Mouse (Mus musculus) cerebellum, adult 8-10 months (tissue): Measurements from ENCODE around the gene Kcna7.
A peak's percentile ranks its signal among the peaks of the same experiment; 100 is the strongest.
"Not testable (repeated sequence)": the region's sequence is repeated elsewhere in the genome, so short reads cannot be mapped to it uniquely, and the experiment has no call there.

Experiments
- DNase-seq: peaks from one replicate; pipeline ENCODE4 v3.0.0; 2022

Gene Kcna7

GRCm38 (mm10) chr7:45405091-45406075 lies at the start of gene Kcna7:
Gene Kcna7 (plus strand): TSS chr7:45405653.
- peak; percentile 69 for DNase-seq

- no peak for DNase-seq
Observed at GRCm38 (mm10) chr7:45356087-45356486, 49.4 kb upstream of the Kcna7 start.

DNA sequence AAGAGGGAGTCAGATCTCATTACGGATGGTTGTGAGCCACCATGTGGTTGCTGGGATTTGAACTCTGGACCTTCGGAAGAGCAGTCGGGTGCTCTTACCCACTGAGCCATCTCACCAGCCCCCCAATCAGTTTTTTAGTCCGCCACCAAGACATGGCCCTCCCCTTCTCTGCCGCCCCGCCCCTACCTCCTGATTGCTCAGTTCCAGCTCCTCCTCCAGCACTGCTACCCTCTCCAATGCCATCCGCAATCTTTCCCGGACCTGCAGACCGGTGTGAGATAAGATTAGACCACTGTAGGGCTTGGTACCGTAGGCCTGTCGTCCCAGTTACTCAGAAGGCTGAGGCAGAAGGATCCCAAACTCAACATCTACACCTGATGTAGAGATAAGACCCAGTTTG lies 46.4 kb upstream of the Kcna7 start:
- DNase-seq: not testable (repeated sequence)

- DNase-seq: peak; percentile 54
Observed at GRCm38 (mm10) chr7:45360404-45361125, 44.9 kb upstream of the Kcna7 start.

DNA sequence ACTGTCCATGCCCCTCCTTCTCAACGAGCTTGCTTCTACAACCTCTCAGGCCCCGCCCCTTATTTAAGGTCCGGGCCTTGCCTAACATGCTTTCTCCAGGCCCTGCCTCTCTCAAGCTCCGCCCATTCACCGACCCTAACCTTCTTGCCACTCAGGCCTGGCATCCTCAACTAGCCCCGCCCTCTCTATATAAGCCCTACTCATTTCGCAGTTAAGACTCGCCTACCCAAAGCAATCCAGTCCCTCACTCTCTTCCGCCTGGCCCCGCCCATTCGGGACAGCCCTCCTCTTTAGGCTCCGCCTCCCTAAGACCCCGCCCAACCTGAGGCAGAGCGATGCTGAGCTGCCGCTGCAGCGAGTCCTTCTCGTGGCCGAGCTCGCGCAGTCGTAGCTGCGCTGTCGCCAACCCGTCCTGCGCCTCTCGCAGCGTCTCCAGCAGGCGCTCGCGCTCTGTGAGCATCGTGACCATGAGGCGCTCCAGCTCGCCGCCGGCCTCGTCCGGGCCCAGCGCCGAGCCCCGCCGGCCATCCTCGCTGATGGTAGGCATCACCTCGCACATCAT lies 44.1 kb upstream of the Kcna7 start:
- DNase-seq: peak; percentile 87

GRCm38 (mm10) chr7:45362801-45363200 lies 42.7 kb upstream of the Kcna7 start:
- DNase-seq: peak; percentile 78

GRCm38 (mm10) chr7:45363983-45364382 lies 41.5 kb upstream of the Kcna7 start:
- no peak for DNase-seq

DNA sequence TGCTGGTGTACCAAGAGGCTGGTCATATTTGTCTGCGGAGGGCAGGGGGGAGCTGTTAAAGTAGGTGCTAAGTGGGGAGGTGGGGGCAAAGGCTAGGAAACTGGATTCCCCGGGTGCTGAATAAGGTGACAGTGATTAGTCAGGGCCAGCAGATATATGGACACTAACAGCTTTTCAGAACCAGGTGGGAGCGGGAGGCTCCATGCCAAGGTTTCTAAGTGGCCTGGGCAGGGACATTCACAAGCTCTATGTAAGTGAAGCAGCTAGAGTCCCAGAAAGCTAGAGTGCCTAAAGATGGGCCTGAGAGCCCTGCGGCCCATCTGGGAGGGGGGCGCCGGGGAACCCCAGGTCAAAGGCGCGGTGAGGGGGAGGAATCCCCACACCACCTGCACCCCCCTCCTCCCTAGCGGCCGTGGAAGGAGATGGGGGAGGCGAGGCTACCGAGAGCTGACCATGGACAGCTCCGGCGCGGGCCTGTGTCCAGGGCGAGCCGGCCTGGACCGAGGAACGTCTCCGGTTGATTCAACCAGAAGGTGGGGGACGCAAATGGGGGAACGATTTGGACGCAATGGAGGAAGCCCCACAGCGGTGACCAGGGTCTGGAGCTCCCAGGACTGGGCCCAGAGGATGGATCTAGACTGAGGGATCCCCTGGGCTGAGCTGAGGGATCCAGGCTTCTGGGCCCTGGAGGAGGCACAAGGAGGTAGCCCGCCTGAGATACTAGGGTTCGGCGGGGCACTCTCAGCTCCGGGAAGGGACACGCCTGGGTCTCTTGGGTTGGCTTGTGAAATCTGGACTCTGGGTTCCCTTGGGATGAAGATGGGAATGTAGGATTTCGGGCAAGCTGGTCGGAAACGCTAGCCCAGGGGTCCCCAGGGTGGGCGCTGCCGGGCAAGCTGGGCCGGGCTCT lies 39.5 kb upstream of the Kcna7 start:
- DNase-seq: peak; percentile 65

- DNase-seq: no peak
Observed at GRCm38 (mm10) chr7:45366652-45367019, 38.8 kb upstream of the Kcna7 start, which contains the start of gene Ppfia3. Gene Ppfia3 (minus strand): TSS chr7:45367019.

DNA sequence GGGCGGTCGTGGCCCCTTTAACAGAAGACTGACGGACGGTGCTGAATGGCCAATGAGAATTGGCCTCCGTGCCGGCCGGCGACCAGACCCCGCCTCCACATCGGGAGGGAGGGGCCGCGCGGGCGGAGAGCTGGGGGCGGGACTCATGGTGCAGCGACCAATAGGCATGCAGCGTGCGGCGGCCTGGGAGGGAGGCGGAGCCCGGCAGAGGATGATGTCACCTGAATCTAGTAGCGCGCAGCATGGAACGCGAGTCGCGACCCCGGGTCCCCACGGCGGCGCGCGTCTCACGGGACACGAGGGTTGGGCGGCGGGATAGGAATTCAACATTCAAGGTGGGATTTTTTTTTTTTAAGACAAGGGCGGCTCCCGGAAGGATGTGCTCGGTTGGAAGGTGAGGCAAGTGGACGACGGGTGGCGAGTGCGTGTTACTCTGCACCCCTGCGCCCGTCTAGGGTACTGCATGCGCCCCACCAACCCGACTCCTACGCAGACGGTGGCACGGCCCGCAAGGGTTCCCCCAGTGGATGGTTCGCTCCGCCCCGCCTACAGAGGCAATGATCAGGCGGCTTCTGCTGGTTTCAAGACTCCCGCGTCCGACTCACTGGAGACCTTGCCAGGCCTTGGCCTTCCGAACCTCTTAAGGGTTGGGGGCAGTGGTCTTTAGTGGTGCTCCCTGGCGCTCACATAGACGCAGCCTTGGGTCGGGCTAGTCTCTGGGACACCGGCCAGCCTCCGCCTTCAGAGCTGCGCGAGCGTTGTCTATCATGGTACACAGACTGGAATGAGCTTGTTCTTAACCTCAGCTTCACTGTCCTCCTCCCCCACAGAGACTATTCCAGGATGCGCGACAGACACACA lies 38.2 kb upstream of the Kcna7 start:
- DNase-seq: peak; percentile 99

DNA sequence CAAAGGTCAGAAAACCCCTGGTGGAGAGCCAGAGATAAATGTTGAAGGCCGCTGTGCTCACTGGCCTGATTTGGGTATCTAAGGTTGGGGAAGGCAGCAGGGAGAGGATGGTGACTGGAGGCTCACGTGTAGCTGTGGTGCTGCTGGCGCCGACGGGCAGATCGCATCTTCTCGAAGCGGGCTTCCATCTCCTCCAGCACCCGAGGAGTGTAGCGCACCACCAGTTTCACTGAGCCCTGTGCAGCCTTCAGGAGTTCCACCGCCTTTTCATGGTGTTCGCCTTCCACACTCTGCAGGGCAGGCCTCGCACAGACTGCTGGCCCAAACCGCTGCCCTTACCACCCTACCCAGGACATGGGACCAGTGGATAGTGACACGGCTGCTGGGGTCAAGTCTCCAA lies 37.3 kb upstream of the Kcna7 start:
- DNase-seq: peak; percentile 40

DNA sequence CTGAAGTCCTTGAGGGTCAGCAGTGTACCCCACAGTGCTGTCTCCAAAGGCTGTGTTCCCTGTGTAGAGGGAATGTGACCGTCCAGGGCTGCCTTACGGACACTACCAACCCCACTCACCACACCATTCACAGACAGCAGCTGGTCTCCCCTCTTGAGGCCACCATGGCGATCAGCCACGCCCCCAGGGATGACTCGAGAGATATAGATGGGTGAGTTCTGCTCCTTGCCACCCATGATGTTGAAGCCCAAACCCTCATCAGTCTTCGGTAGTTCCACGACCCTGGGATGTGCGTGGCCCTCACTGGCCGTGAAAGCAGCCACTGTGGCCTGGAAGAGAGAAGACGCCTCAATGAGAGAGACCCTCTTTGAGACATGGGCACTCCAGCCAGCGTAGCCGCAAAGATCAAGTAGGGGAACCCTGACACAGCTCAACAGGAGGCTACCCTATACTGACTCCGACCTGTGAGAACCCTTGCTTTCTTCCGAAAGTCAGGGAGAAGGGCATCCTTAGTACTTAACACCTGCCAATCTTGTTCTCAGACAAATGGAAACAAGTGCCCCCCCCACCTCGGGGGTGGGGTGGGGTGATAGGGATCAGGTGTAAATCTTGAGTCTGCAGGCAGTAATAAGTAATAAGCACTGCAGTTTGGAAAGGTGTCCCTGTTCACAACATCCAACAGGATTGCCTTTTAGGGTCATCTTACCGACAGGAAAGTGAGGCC lies 36.3 kb upstream of the Kcna7 start:
- peak; percentile 43 for DNase-seq

DNA sequence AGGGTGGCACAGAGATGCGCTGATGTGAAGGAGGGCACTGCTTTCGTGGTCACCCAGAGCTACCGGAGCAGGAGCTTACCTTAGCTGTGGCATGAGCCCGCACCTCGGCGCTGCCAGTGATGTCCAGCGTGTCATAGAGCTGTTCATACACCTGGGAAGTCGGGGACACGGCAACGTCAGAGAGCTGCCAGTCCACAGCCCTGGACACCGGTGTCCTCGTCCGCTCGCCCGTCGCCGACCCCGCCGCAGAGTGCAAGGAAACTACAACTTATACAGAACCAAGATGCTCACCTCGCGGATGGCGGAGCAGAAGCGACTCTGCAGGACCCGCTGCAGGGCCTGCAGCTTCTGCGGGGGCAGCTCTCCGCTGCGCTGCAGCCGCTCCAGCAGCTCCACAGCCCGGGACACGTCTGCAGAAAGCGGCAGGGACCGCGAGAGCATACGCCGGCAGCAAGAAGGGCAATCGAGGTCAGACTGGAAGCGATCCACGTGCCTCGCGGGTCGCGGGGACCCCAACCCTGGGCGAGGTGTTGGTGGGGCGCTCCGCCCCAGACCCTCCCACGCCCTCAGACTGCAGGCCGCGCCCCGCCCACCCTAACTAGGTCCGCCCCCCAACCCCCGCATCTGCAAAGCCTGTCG lies 35.5 kb upstream of the Kcna7 start:
- DNase-seq: peak; percentile 45

DNA sequence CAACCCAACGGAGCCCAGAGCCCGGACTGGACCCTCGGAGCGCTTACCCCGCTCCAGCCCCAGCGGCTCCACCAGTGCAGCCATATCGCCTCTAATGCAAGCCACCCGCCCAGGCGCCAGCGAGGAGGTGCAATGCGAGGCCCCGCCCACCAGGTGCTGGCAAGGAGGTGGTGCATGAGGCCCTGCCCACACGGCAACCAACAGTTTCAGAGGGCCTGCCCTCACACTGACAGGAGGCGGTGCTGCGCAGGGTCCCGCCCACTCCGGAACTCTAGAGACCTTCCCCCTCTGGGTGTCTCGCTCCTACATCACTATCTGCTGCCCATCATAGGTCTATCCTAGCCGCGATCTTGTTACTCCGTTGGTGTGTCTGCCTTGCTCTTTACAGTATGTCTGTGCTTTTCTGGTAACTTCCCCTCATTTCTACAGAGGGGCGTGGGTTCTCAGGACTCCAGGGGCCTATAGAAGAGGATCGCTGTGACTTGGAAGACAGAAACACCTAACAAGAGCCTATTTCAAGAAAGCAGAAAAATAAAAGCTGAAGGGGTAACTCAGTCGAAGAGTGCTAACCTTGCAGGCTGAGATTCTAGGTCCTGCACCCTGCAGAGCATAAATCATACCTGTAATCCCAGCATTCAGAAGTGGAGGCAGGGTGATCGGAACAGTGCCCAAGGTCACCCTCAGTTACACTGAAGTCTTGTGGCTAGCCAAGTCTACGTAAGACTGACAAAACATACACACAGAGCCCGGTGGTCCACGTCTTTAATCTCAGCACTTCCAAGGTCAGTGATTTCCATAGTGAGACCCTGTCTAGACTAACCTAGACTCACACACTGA lies 34.8 kb upstream of the Kcna7 start, which contains the start of gene Lin7b:
Gene Lin7b, minus strand, starts transcription at position 109 of the 837 bp plus-strand sequence.
- peak; percentile 85 for DNase-seq

DNA sequence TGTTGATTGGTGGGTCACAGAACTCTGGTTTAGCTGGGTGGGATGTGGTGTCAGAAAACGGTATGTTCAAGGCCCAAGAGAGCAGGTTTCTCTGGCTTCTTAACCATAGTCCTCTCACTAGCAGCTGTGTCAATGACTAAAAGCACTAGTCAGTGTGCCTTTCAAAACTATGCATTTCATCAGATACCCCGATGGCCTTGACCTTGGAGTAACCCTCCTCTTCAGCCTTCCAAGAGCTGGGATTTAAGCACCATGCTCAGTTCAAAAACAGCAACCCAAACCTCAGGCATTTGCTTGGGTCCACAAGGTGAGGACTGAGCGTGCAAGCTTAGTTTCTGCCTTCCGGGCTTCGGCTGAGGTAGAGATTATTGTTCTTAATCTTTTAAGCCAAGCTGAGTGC lies 33.1 kb upstream of the Kcna7 start:
- DNase-seq: no peak

DNA sequence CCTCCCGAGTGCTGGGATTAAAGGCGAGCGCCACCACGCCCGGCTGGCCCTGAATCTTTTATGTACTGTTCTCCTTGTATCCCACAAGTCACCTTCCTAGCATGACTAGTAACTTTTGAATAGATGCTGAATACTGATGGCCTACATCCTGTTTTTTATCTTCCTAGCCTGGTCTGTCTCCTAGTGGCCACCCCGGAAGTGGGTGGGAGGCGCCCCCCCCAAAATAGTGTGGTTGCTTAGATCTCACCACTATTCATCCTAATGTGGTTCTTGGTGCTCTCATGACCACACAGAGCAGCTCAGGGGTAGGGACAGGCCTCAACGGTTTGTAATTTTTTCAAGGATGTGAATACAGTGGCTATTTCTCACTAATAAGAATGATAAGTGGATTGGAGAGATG lies 30.8 kb upstream of the Kcna7 start:
- no peak for DNase-seq

DNA sequence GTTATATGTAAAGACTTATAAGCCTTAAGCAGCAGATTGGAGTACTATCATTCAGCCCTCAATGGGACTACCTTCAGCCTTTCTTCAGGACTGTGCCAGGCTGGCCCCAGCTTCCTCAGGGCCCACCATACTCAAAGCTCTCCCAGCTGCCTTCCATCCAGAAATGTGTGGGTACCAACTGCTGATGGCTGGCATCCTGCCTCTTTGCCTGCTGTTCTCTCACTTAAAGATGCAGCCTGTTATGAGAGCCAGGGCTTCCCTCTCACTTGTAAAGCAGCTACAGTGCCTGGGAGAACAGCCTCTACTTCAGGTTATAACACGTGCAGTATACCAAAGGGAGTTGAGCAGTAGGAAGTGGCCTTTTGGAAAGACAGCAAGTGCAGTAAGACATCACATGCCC lies 29.4 kb upstream of the Kcna7 start:
- no peak for DNase-seq

DNA sequence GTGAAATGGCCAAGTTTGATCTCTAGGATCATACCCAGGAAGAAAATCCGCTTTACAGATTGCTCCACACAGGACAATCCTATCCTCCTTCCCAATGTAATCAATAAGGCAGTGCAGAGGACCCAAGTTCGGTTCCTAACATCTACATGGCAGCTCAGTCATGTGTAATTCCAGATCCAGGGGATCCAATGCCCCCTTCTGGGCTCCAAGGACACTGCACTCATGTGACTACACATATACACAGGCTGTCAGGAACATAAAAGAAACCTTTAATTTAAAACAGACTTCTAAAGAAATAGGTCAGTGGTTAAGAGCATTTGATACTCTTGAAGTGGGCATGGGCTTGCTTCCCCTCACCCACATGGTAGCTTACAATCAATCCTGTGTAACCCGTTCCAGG lies 19.4 kb upstream of the Kcna7 start:
- no peak for DNase-seq

GRCm38 (mm10) chr7:45395129-45395541 lies 10.3 kb upstream of the Kcna7 start:
- DNase-seq: no peak
